Mouse (Mus musculus) liver, embryonic 16.5 days (tissue): ENCODE results near the gene Fbrsl1. TPM values are rescaled to one million over a fixed set of nuclear protein-coding genes. Genes with fewer than 3 reads are reported as not detected.

Experiments used
- ATAC-seq: fragments of 200-750 bp; cut with Nextera tagmentation; 2 replicates; pipeline ENCODE4 v1.8.0; 2017; ENCODE audit warnings: low read depth, mild to moderate bottlenecking, moderate number of reproducible peaks, moderate library complexity
- H3K27ac ChIP-seq: fragments of 300-500 bp; sonication (generic); 2 replicates; pipeline ENCODE4 v1.5.1; 2014; ENCODE audit warnings: mild to moderate bottlenecking, low read length
- H3K27me3 ChIP-seq: fragments of 300-500 bp; sonication (generic); 2 replicates; pipeline ENCODE4 v1.6.1; 2014; ENCODE audit warnings: low read depth, low read length, mixed read lengths; ENCODE audit not compliant: control insufficient read depth, insufficient read depth
- H3K36me3 ChIP-seq: fragments of 300-500 bp; sonication (generic); 2 replicates; pipeline ENCODE4 v1.6.1; 2014; ENCODE audit warnings: mild to moderate bottlenecking; ENCODE audit not compliant: control insufficient read depth, insufficient read depth
- H3K4me1 ChIP-seq: fragments of 300-500 bp; sonication (generic); 2 replicates; pipeline ENCODE4 v1.6.1; 2014; ENCODE audit warnings: low read depth, low read length, mixed read lengths; ENCODE audit not compliant: control insufficient read depth
- H3K4me2 ChIP-seq: fragments of 300-500 bp; sonication (generic); 2 replicates; pipeline ENCODE4 v1.6.1; 2014; ENCODE audit warnings: low read depth, low read length, mixed read lengths
- H3K4me3 ChIP-seq: fragments of 300-500 bp; sonication (generic); 2 replicates; pipeline ENCODE4 v1.5.1; 2014; ENCODE audit warnings: low read depth, mild to moderate bottlenecking, low read length
- H3K9ac ChIP-seq: fragments of 300-500 bp; sonication (generic); 2 replicates; pipeline ENCODE4 v1.6.1; 2014; ENCODE audit warnings: low read depth, low read length
- H3K9me3 ChIP-seq: fragments of 300-500 bp; sonication (generic); replicated peaks from 2 replicates; pipeline ENCODE4 v1.6.1; 2016; ENCODE audit warnings: low read length; ENCODE audit not compliant: control insufficient read depth
- WGBS: fragments of 180-500 bp; shearing (Covaris S2); extraction: QIAGEN DNeasy Blood & Tissue Kit; methylation state at CpG from one replicate; pipeline ENCODE4 v1.1.7; 2014; ENCODE audit not compliant: insufficient replicate concordance; 5-methylcytosine and 5-hydroxymethylcytosine counted together
- polyA plus RNA-seq: library from polyadenylated mRNA; unstranded; fragments of >200 nt; fragmentation: Nextera tagmentation; extraction: Ambion mirVana; gene quantifications from 2 replicates; pipeline ENCODE4 v1.2.1, GENCODE M21; 2015

Fbrsl1 gene
- polyA plus RNA-seq, 1 experiment from 2014 or later: 2.2 TPM

- no peak for ATAC-seq
- H3K9ac ChIP-seq: no peak overlapping the region; the same call in 1 of the 2 replicates
- peaks cover 19% of the 10 kb centered on the region for H3K27me3 ChIP-seq
- H3K4me3 ChIP-seq: peak overlapping the region; percentile 48
- peaks cover 6% of the 10 kb centered on the region for H3K4me1 ChIP-seq
- WGBS: 33% methylated on average over 8 of the region's 8 CpGs
- H3K36me3 ChIP-seq: no peaks in the 10 kb centered on the region
- peak overlapping the region; percentile 68 for H3K4me2 ChIP-seq
- no peak overlapping the region for H3K27ac ChIP-seq
- H3K9me3 ChIP-seq: no peaks in the 10 kb centered on the region
Measured at GRCm38 (mm10) chr5:110387332-110387731, 61.0 kb downstream of the Fbrsl1 start.

DNA sequence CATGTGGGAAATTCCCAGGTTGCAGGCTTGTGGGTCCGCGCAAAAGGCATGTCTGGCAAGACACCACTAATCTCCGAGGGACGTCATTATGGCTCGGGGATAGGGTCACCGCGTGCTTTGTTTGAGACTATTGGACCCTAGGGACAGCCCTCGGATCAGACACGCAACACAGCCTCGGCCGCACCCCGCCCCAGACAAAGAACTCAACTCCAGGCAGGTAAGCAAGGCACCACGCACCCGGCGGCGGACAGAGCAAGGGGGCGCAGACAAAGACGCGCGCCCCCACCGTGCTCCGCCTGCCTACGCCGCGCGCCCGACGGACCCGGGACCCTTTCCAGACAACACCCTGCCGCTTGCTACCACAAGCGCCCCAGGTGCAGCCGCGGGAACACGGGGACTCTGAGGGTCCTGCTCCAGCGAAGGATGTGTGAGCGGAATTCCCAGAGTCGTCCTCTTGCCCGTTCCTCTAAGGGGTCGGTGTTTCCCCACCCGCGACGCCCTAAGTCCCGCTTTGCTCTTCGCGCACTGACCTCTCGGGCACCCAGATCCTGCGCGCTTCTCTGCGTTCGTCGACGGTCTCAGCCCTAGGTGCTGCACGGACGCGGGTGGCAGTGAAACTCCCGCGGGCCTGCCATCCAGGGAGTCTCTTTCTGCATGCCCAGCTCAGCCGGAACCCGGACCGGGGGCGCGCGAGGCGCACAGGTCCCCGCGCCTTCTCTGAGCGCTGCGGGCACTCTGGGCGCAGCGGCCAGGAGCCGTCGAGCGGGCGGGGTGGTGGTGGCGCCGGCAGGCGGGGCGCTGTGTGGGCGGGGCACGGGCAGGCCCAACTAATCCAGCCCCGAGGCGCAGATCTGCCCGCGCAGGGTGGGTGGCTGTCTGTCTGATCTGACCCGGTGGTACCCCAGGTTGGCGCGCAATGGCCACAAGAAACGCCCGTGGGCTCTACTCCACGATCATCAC lies 61.7 kb downstream of the Fbrsl1 start:
- Histone ChIP-seq H3K36me3 (no peaks in the 10 kb centered on the region), H3K9me3 (no peaks in the 10 kb centered on the region), H3K27ac (no peak overlapping the region), H3K9ac (no peak overlapping the region; the same call in 1 of the 2 replicates), H3K4me2 (peak overlapping the region; percentile 68), H3K4me3 (peak overlapping the region; percentile 48), H3K4me1 (peaks cover 6% of the 10 kb centered on the region), H3K27me3 (peaks cover 19% of the 10 kb centered on the region)
- peak; percentile 77 for ATAC-seq
- WGBS: 3% methylated on average over 90 of the region's 90 CpGs

- H3K4me3 ChIP-seq: no peak overlapping the region
- no peaks in the 10 kb centered on the region for H3K36me3 ChIP-seq
- H3K4me1 ChIP-seq: peaks cover 6% of the 10 kb centered on the region
- no peak overlapping the region for H3K4me2 ChIP-seq
- no peak overlapping the region for H3K27ac ChIP-seq
- no peak overlapping the region for H3K9ac ChIP-seq
- peaks cover 19% of the 10 kb centered on the region for H3K27me3 ChIP-seq
- no peak for ATAC-seq
- no peaks in the 10 kb centered on the region for H3K9me3 ChIP-seq
- WGBS: 62% methylated on average over 4 of the region's 4 CpGs
Measured at GRCm38 (mm10) chr5:110385263-110385662, 63.0 kb downstream of the Fbrsl1 start.

- Histone ChIP-seq H3K36me3 (no peaks in the 10 kb centered on the region), H3K9me3 (no peaks in the 10 kb centered on the region), H3K27me3 (peaks cover 19% of the 10 kb centered on the region), H3K4me3 (no peak overlapping the region), H3K4me2 (no peak overlapping the region), H3K9ac (no peak overlapping the region), H3K4me1 (peaks cover 6% of the 10 kb centered on the region), H3K27ac (no peak overlapping the region)
- WGBS: 65% methylated on average over 6 of the region's 6 CpGs
- no peak for ATAC-seq
Measured at GRCm38 (mm10) chr5:110384491-110384890, 63.8 kb downstream of the Fbrsl1 start.

- Histone ChIP-seq H3K36me3 (no peaks in the 10 kb centered on the region), H3K4me1 (no peaks in the 10 kb centered on the region), H3K9me3 (no peaks in the 10 kb centered on the region), H3K27ac (no peak overlapping the region), H3K4me2 (no peak overlapping the region), H3K9ac (no peak overlapping the region), H3K27me3 (no peaks in the 10 kb centered on the region), H3K4me3 (no peak overlapping the region)
- ATAC-seq: no peak
- 61% methylated on average over 4 of the region's 4 CpGs for WGBS
Measured at GRCm38 (mm10) chr5:110379823-110380222, 68.5 kb downstream of the Fbrsl1 start.

- Histone ChIP-seq H3K27me3 (no peaks in the 10 kb centered on the region), H3K27ac (no peak overlapping the region), H3K4me3 (no peak overlapping the region), H3K4me2 (no peak overlapping the region), H3K36me3 (no peaks in the 10 kb centered on the region), H3K4me1 (no peaks in the 10 kb centered on the region), H3K9me3 (no peaks in the 10 kb centered on the region), H3K9ac (no peak overlapping the region)
- WGBS: 88% methylated on average over 15 of the region's 15 CpGs
- ATAC-seq: no peak
Measured at GRCm38 (mm10) chr5:110379086-110379485, 69.2 kb downstream of the Fbrsl1 start.

DNA sequence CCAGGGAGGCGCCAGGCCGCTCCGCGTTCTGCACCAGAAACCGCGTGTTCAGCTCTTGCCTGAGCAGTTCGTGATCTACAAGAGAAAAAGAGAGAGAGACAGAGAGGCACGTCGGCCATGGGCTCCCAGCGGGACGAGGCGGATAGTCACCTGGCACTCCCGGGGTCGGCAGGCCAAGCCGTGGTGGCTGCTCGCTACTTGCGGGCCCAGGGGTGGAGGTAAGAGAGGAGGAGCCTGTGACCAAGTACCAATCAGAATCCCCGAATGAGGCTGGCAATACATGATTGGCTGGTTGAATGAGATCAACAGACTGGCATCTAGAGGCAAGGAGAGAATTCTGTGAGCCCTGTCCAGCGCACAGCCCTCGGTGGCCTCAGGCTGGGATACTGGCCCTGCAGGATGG lies 70.1 kb downstream of the Fbrsl1 start:
- ATAC-seq: no peak
- H3K9me3 ChIP-seq: no peaks in the 10 kb centered on the region
- 70% methylated on average over 20 of the region's 20 CpGs for WGBS

GRCm38 (mm10) chr5:110376802-110377433 lies 71.4 kb downstream of the Fbrsl1 start:
- no peaks in the 10 kb centered on the region for H3K4me1 ChIP-seq
- H3K4me2 ChIP-seq: no peak overlapping the region
- no peak overlapping the region for H3K27ac ChIP-seq
- H3K9ac ChIP-seq: no peak overlapping the region
- H3K36me3 ChIP-seq: no peaks in the 10 kb centered on the region
- H3K27me3 ChIP-seq: no peaks in the 10 kb centered on the region
- no peak overlapping the region for H3K4me3 ChIP-seq
- no peaks in the 10 kb centered on the region for H3K9me3 ChIP-seq
- 57% methylated on average over 8 of the region's 8 CpGs for WGBS
- no peak; the same call in 1 of the 2 replicates for ATAC-seq

More for the DNA sequence above, 70.1 kb downstream of the Fbrsl1 start:
- Histone ChIP-seq H3K36me3 (no peaks in the 10 kb centered on the region), H3K27me3 (no peaks in the 10 kb centered on the region), H3K27ac (no peak overlapping the region), H3K4me3 (no peak overlapping the region), H3K4me1 (no peaks in the 10 kb centered on the region), H3K9ac (no peak overlapping the region), H3K4me2 (no peak overlapping the region)
